Mouse (Mus musculus): ENCODE results near the gene Tnp2. TPM values are rescaled to one million over a fixed set of nuclear protein-coding genes. Genes with fewer than 3 reads are reported as not detected.
A peak's percentile ranks its signal among the peaks of the same experiment; 100 is the strongest.

Gene Tnp2
- total RNA-seq, 1 experiment from 2014 or later = not detected

GRCm38 (mm10) chr16:10769661-10770060 is 18.8 kb downstream of the Tnp2 start:
- peak; percentile 79 for DNase-seq

- DNase-seq = peak; percentile 82
Observed at GRCm38 (mm10) chr16:10768821-10769220, 19.6 kb downstream of the Tnp2 start.

DNA sequence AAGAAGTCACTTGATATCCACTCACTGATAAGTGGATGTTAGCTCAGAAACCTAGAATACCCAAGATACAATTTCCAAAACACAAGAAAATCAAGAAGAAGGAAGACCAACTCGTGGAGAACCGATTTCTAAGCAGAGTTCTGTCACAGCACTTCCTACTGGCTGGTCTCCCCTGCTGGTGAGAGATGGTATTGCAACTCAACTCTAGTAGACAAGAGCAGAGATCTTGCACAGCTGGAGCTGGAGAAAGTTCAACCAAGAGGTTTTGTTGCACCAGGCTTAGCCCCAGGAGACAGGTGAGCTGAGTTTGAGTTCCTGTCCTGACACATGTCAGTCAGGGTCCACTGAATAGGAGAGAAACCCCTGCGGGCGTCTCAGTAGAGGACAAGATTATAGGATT is 21.3 kb downstream of the Tnp2 start:
- peak; percentile 86 for DNase-seq

GRCm38 (mm10) chr16:10764323-10764722 is 24.1 kb downstream of the Tnp2 start:
- DNase-seq = no peak

DNA sequence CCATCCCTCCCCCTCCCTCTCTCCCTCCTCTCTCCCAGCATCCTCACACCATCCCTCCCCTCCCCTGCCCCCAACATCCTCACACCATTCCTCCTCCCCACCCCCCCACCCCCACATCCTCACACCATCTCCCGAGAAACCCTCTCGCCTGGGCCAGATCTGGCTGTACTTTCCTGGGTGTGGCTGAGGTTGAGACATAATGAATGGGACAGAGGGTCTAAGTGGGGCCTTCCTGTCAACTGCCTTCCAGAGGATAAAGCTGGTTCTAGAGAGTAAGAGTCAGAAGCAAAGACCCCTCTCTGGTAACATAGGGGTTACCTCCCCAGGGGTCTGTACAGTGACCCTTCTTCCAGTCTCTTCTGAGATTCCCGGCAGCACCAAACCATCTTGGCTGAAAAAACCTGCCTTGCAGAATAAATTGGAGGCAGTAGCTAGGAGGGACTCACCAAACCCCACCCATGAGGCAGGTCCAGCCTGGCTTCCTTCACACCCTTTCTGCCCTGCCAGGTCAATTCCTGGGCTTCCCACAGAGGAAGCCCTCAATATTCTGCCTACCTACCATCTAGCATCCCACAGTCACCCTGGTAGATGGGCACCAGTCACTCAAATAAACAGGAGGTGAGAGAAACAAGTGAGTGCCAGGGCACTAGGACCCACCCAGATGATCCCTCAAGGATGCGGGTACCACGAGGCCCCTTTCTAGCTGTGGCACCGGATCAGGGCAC is 24.8 kb downstream of the Tnp2 start:
- no peak for DNase-seq

DNA sequence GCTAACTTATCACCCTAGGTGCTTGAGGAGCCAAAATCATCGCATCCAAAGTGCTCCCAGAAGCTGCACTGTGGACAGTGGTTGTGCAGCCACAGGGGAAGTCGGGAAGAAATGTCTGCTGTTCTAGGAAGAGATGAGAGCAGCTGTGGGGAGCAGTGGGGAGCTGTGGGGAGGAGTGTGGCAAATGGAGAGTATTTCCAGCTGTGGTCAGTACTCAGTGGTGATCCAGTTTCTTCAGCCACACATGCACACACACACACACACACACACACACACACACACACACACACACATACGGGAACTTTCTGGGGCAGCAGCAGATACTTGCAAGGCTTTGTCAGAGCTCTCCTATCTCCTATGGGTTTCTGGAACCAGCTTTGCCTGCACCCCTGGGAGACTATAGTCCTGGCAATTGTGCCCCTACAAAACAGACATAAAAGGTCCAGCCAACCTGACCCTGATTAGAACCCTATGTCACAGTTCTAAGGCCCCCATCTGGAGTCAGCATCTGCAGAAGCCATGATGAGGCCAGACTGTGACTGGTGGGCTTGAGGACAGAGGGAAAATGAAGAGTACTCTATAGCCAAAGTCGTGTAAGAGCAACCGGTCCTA is 25.8 kb downstream of the Tnp2 start:
- DNase-seq = no peak

GRCm38 (mm10) chr16:10761182-10761581 is 27.3 kb downstream of the Tnp2 start:
- DNase-seq = peak; percentile 51

DNA sequence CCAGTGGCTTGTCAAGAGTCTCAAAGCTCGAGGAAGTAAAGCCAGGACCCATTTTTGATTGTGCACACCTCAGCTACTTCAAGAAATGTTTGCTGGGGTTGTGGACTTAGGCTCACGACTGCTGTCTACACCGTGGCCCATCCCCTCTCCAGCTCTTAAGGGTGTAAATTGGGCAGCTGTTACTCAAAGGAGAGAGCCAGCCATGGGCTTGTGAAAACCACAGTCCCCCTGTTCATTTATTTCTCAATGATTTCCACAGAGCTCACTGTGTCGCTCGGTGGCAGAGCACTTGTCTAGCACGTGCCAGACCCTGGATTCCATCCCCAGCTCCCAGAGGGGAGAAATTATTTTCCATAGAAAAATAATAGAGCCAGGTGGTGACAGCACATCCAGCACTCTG is 32.3 kb downstream of the Tnp2 start:
- DNase-seq = no peak

DNA sequence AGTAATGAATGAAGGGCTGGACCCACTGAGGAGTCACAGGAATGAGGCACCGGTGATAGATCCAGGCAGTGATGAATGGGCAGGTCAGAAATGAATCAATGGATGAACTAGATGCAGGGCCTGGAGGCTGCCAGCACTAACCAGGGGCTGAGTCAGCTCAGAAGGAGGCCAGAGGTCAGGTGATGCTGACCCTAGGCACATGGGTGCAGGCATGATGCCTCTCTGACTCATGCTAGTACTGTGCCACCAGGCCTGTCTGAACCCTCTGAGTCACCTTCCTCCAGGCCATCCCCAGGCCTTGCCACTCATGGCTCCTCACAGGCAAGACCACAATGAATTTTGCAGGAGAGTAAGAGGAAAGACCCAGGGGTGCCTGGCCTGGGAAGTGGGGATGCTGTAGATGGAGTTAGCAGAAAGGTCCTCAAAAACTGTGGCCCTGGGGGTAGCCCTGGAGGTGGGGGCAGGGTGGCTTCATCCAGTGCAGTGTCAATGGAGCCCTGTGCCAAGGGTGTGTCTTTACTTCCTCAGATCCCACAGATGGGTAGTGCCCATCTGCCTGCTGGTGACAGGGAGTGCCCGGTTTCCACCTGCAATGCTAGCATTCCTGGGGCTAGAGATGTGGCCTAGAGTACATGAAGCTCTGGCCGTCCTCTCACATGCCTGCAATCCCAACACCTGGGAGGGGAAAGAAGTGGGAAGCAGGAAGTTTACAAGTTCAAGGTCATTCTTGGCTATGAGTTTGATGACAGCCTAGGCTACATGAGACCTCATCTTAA is 33.8 kb downstream of the Tnp2 start:
- peak; percentile 85 for DNase-seq

- DNase-seq = peak; percentile 29
Observed at GRCm38 (mm10) chr16:10749824-10750223, 38.6 kb downstream of the Tnp2 start.

- no peak for DNase-seq
Observed at GRCm38 (mm10) chr16:10749226-10749625, 39.2 kb downstream of the Tnp2 start.

DNA sequence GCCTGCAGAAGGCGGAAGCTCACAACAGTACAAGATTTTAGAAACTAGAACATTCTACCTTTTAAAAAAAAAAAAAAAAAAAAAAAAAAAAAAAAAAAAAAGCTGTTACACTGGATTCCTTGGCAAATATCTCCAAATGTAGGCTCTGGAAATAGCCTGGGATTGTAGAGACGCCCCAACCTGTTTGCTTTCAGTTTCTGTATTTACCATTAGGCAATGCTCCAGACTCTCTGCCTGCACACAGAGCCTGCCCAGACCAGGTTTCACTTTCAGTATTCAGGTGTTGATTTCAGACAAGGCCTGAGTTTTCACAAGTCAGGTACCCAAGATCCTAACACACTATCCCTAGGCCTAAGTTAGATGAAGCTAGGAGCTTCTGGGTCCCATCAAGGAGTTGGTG is 47.4 kb downstream of the Tnp2 start:
- DNase-seq = peak; percentile 34

- DNase-seq = no peak
Observed at GRCm38 (mm10) chr16:10739854-10740398, 48.5 kb downstream of the Tnp2 start.

DNA sequence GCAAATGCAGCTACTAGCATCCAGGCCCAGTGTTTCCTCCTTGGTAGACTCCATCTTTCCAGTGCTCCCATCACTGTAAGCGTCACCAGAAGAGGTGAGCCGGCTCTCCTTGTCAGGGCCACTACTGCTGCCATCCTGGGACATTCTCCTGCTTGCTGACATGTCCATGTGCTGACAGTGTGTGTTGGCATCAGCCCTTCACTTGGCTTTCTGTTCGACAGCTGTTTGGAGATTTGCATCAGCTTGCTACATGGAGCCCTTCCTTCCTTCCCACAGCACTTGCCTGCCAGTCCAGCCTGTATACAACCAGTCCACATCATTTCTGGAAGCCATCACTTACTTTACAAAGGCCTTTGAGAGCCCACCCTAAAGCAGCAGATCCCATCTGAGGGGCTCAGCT is 49.6 kb downstream of the Tnp2 start:
- DNase-seq = no peak

Other genes starting within 250 kb of the Tnp2 start
- gene Dexi, start 245.6 kb downstream of the Tnp2 start, total RNA-seq (2021) = 16.7 and 17.4 TPM in 2 replicates
- gene Clec16a, start 243.3 kb downstream of the Tnp2 start, total RNA-seq (2021) = 37.0 and 42.8 TPM in 2 replicates
- 2.4 and 3.7 TPM in 2 replicates for gene Socs1, start 3.1 kb downstream of the Tnp2 start, total RNA-seq (2021)
- gene Prm3, start 2.3 kb upstream of the Tnp2 start, total RNA-seq (2021) = not detected in 2 replicates
- not detected in 2 replicates for gene Prm2, start 7.5 kb upstream of the Tnp2 start, total RNA-seq (2021)
- not detected in 2 replicates for gene Prm1, start 17.2 kb upstream of the Tnp2 start, total RNA-seq (2021)
- gene Gm11172, start 24.3 kb upstream of the Tnp2 start, total RNA-seq (2021) = not detected in 2 replicates
- 1.5 and 1.6 TPM in 2 replicates for gene Rmi2, start 46.4 kb upstream of the Tnp2 start, total RNA-seq (2021)